Mouse (Mus musculus) kidney, postnatal 36 days (tissue): Measurements from ENCODE around the gene Gipc3.

Source experiments
- DNase-seq, 2 experiments: peaks; one replicate each; pipeline ENCODE4 v3.0.0; 2021 to 2022; ENCODE audit warnings: mixed read lengths in 2 of 2

Gipc3 gene

GRCm38 (mm10) chr10:81344421-81345161 is 1.5 kb upstream of the Gipc3 start:
- peak in 1 of 2 experiments; percentile 47 for DNase-seq

- peak; percentile 73 to 93 for DNase-seq
Measured at GRCm38 (mm10) chr10:81341333-81341949, 1.6 kb downstream of the Gipc3 start.

GRCm38 (mm10) chr10:81340551-81341332 is 2.3 kb downstream of the Gipc3 start:
- no peak for DNase-seq

- no peak for DNase-seq
Measured at GRCm38 (mm10) chr10:81336558-81336957, 6.5 kb downstream of the Gipc3 start.

GRCm38 (mm10) chr10:81335393-81336340 is 7.4 kb downstream of the Gipc3 start:
- no peak for DNase-seq

GRCm38 (mm10) chr10:81334324-81334723 is 8.7 kb downstream of the Gipc3 start:
- no peak for DNase-seq

- no peak for DNase-seq
Measured at GRCm38 (mm10) chr10:81332277-81332676, 10.8 kb downstream of the Gipc3 start.

- peak; percentile 61 to 70 for DNase-seq
Measured at GRCm38 (mm10) chr10:81330007-81330406, 13.1 kb downstream of the Gipc3 start.

GRCm38 (mm10) chr10:81329194-81329975 is 13.7 kb downstream of the Gipc3 start:
- peak in 1 of 2 experiments; percentile 44 for DNase-seq

GRCm38 (mm10) chr10:81328386-81328785 is 14.7 kb downstream of the Gipc3 start, which contains the start of gene Tbxa2r:
TSS of gene Tbxa2r (plus strand) at chr10:81328731.
- peak; percentile 78 to 79 for DNase-seq

- peak; percentile 65 to 71 for DNase-seq
Measured at GRCm38 (mm10) chr10:81327959-81328358, 15.1 kb downstream of the Gipc3 start.

GRCm38 (mm10) chr10:81326858-81327257 is 16.2 kb downstream of the Gipc3 start:
- peak; percentile 74 to 81 for DNase-seq

GRCm38 (mm10) chr10:81325781-81326180 is 17.3 kb downstream of the Gipc3 start:
- no peak for DNase-seq

GRCm38 (mm10) chr10:81325176-81325575 is 17.9 kb downstream of the Gipc3 start:
- no peak for DNase-seq

GRCm38 (mm10) chr10:81323791-81324530 is 19.1 kb downstream of the Gipc3 start:
- no peak for DNase-seq

- DNase-seq: no peak
Measured at GRCm38 (mm10) chr10:81323141-81323775, 19.8 kb downstream of the Gipc3 start.

- no peak for DNase-seq
Measured at GRCm38 (mm10) chr10:81322444-81322843, 20.6 kb downstream of the Gipc3 start.

- DNase-seq: no peak
Measured at GRCm38 (mm10) chr10:81321436-81321835, 21.6 kb downstream of the Gipc3 start.

- DNase-seq: peak; percentile 99 to 100
Measured at GRCm38 (mm10) chr10:81320550-81321347, 22.3 kb downstream of the Gipc3 start, which contains the start of gene Cactin. TSS of gene Cactin (plus strand) at chr10:81321103.
